Mouse (Mus musculus): ENCODE data around the gene Vmn2r46.
"Not testable (repeated sequence)": the region's sequence is repeated elsewhere in the genome, so short reads cannot be mapped to it uniquely, and the experiment has no call there.

Gene Vmn2r46

DNA sequence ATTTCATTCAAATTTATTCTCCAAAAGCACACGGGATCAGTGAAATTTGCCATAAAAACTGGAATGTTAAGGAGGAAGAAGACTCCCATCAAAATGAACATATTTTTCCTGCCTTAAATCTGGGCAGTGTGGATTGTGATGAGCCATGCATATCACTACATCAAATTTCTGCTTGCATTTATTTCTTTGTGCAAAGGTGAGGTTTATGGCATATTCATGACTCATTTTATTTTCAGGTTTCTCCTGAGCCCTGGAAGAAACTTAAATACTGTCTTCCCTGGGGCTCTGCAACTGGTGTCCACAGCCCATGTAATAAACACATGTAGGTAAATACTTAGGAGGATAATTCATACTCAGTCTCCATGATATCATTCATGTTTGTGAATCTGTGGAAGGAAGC is at the start of gene Vmn2r46:
Gene Vmn2r46, minus strand, starts transcription at position 101 of the 400 bp plus-strand sequence.
- DNase-seq = not testable (repeated sequence)

Measured in lung, adult 18-20 months (tissue).